Mouse (Mus musculus): ENCODE data around the gene Mast4.

DNA sequence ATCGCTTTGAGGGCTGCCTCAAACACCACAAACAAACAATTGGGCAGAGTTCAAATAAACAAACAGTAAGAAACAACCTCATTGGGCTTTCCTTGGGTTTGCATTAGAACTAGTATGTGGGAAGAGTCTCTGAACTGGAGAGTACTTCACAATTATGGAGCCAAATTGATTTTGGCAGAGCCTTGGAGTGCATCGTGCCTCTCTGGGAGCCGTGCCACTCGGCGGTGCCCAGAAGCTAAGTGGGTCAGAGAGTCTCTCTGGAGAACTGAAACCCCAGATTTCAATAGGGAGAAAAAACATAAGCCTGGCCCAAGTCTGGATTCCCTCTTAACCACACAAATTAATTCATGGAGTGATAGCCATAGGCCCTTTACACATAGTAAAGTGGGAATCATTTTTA is 400.6 kb downstream of the Mast4 start:
- TF ChIP-seq POLR2A (IDR thresholded peaks at IDR 0.05; ENCODE audit: borderline replicate concordance, low read depth, low read length) (no peak), CTCF (IDR thresholded peaks at IDR 0.05; ENCODE audit: low read depth, low read length) (no peak)
